In the genomic region with DNA sequence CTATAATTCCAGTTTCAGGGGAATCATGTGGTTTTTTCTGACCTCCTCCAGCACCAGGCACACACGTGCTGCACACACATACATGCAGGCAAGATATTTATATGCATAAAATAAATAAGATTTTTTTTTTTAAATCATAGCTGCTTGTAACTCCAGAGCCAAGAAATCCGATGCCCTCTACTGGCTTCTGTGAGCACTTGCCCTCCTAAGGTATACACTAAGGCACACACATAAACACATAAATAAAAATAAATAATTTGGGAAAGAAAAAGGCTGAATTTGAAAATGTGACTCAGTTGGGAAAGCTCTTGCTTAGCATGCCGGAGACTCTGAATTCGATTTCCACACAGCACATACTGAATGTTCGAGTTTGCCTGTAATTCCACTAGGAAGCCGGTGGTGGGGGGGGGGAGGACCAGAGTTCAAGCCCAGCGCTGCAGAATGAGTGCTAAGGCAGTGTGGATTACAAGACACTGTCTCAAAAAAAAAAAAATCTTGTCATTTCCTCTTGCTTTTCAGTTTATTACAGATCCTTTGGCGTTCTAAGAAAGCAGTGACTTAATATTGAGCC, we compare ENCODE assay signal across 8 mouse cellular contexts. TPM values are rescaled to one million over a fixed set of nuclear protein-coding genes. Genes with fewer than 3 reads are reported as not detected.
DNase-seq lines count a peak whose midpoint lies in the region; ATAC-seq lines count a peak whose summit lies in the region.

No protein-coding gene starts in this region.

- peak; percentile 9 for ATAC-seq in kidney, embryonic 14.5 days (ENCODE audit: low FRiP score, low TSS enrichment)
- ATAC-seq in hindbrain, embryonic 12.5 days (ENCODE audit: low FRiP score): peak; percentile 36
- peak; percentile 24 for ATAC-seq in midbrain, embryonic 12.5 days (ENCODE audit: low FRiP score, low read depth)

- no peak for DNase-seq in kidney, adult 11 months
- peak; percentile 59 for DNase-seq in brain, adult 2 months (ENCODE audit: low read depth, low spot score)
- no peak for DNase-seq in spleen, postnatal 4 days (ENCODE audit: low spot score in 2 of 2)
- DNase-seq in MN1 (ENCODE audit: low spot score): no peak
- DNase-seq in spleen, postnatal 14 days (ENCODE audit: low spot score in 2 of 2): no peak

- 11% methylated on average over 8 of the region's 8 CpGs for WGBS in kidney, embryonic 14.5 days
- 17% methylated on average over 8 of the region's 8 CpGs for WGBS in hindbrain, embryonic 12.5 days
- 16% methylated on average over 8 of the region's 8 CpGs for WGBS in midbrain, embryonic 12.5 days

- H3K4me1 ChIP-seq in kidney, embryonic 14.5 days (ENCODE audit: control insufficient read depth, insufficient read depth, low read length): peaks cover 4% of the 10 kb centered on the region; the same call in 1 of the 2 replicates
- H3K4me1 ChIP-seq in hindbrain, embryonic 12.5 days: peaks cover 11% of the 10 kb centered on the region
- peaks cover 14% of the 10 kb centered on the region for H3K4me1 ChIP-seq in midbrain, embryonic 12.5 days

- H3K36me3 ChIP-seq in kidney, embryonic 14.5 days (ENCODE audit: control insufficient read depth, insufficient read depth, low read length): peaks cover 21% of the 10 kb centered on the region
- peaks cover 22% of the 10 kb centered on the region for H3K36me3 ChIP-seq in hindbrain, embryonic 12.5 days
- peaks cover 14% of the 10 kb centered on the region for H3K36me3 ChIP-seq in midbrain, embryonic 12.5 days

- H3K4me3 ChIP-seq in kidney, embryonic 14.5 days (ENCODE audit: low read length): peak overlapping the region; percentile 83
- peak overlapping the region; percentile 61 for H3K4me3 ChIP-seq in hindbrain, embryonic 12.5 days
- peak overlapping the region; percentile 78 for H3K4me3 ChIP-seq in midbrain, embryonic 12.5 days

- H3K27me3 ChIP-seq in kidney, embryonic 14.5 days (ENCODE audit: control insufficient read depth, insufficient read depth, low read length): no peaks in the 10 kb centered on the region
- H3K27me3 ChIP-seq in hindbrain, embryonic 12.5 days: no peaks in the 10 kb centered on the region
- H3K27me3 ChIP-seq in midbrain, embryonic 12.5 days: no peaks in the 10 kb centered on the region

- peak overlapping the region; percentile 46 for H3K4me2 ChIP-seq in kidney, embryonic 14.5 days (replicated peaks; ENCODE audit: low read depth, low read length)
- peak overlapping the region; percentile 60 for H3K4me2 ChIP-seq in hindbrain, embryonic 12.5 days (replicated peaks)
- peak overlapping the region; percentile 65 for H3K4me2 ChIP-seq in midbrain, embryonic 12.5 days (replicated peaks)

- H3K9ac ChIP-seq in kidney, embryonic 14.5 days (ENCODE audit: low read depth, low read length): no peak overlapping the region
- no peak overlapping the region for H3K9ac ChIP-seq in hindbrain, embryonic 12.5 days
- H3K9ac ChIP-seq in midbrain, embryonic 12.5 days (replicated peaks): 0 out of 2 replicates have a peak overlapping the region, but pooled peaks have one; percentile 24

- H3K9me3 ChIP-seq in kidney, embryonic 14.5 days (ENCODE audit: control insufficient read depth, low read length): no peaks in the 10 kb centered on the region
- no peaks in the 10 kb centered on the region for H3K9me3 ChIP-seq in hindbrain, embryonic 12.5 days (replicated peaks)
- H3K9me3 ChIP-seq in midbrain, embryonic 12.5 days: no peaks in the 10 kb centered on the region

- H3K27ac ChIP-seq in kidney, embryonic 14.5 days (ENCODE audit: low read depth, low read length): no peak overlapping the region
- no peak overlapping the region; the same call in 1 of the 2 replicates for H3K27ac ChIP-seq in hindbrain, embryonic 12.5 days
- H3K27ac ChIP-seq in midbrain, embryonic 12.5 days (replicated peaks): 0 out of 2 replicates have a peak overlapping the region, but pooled peaks have one; percentile 32

RNA-seq across cellular contexts. Expression of a gene that starts 0.5 kb away (rescaled TPM):
- polyA plus RNA-seq in kidney, embryonic 14.5 days (2014; fragmentation: Nextera tagmentation; extraction: Ambion mirVana): 198 and 227 TPM in 2 replicates
- 197 and 206 TPM in 2 replicates for polyA plus RNA-seq in hindbrain, embryonic 12.5 days (2016; fragmentation: Nextera tagmentation; extraction: Ambion mirVana)
- polyA plus RNA-seq in midbrain, embryonic 12.5 days (2016; fragmentation: Nextera tagmentation; extraction: Ambion mirVana): 210 and 214 TPM in 2 replicates

RNA-seq across cellular contexts. Expression of a gene that starts 10.5 kb away (rescaled TPM):
- 16.0 and 30.3 TPM in 2 replicates for polyA plus RNA-seq in kidney, embryonic 14.5 days (2014; fragmentation: Nextera tagmentation; extraction: Ambion mirVana)
- polyA plus RNA-seq in hindbrain, embryonic 12.5 days (2016; fragmentation: Nextera tagmentation; extraction: Ambion mirVana): 40.9 and 41.2 TPM in 2 replicates
- 33.4 and 33.5 TPM in 2 replicates for polyA plus RNA-seq in midbrain, embryonic 12.5 days (2016; fragmentation: Nextera tagmentation; extraction: Ambion mirVana)

RNA-seq across cellular contexts. Expression of a gene that starts 21.8 kb away (rescaled TPM):
- 70.9 and 81.2 TPM in 2 replicates for polyA plus RNA-seq in kidney, embryonic 14.5 days (2014; fragmentation: Nextera tagmentation; extraction: Ambion mirVana)
- polyA plus RNA-seq in hindbrain, embryonic 12.5 days (2016; fragmentation: Nextera tagmentation; extraction: Ambion mirVana): 46.2 and 58.4 TPM in 2 replicates
- 46.8 and 50.2 TPM in 2 replicates for polyA plus RNA-seq in midbrain, embryonic 12.5 days (2016; fragmentation: Nextera tagmentation; extraction: Ambion mirVana)
